Mouse (Mus musculus) forebrain, embryonic 13.5 days (tissue): ENCODE data around the gene Hand2. TPM values are rescaled to one million over a fixed set of nuclear protein-coding genes. Genes with fewer than 3 reads are reported as not detected.
A peak's percentile ranks its signal among the peaks of the same experiment; 100 is the strongest.

ENCODE experiments used
- ATAC-seq: fragments of 200-750 bp; cut with Nextera tagmentation; 2 replicates; pipeline ENCODE4 v1.8.0; 2017
- H3K27ac ChIP-seq: fragments of 300-500 bp; sonication (generic); 2 replicates; pipeline ENCODE4 v1.5.1; 2015; ENCODE audit warnings: inconsistent platforms, mild to moderate bottlenecking, moderate library complexity
- H3K27me3 ChIP-seq: fragments of 300-500 bp; sonication (generic); 2 replicates; pipeline ENCODE4 v1.6.1; 2015; ENCODE audit warnings: mild to moderate bottlenecking, inconsistent platforms
- H3K36me3 ChIP-seq: fragments of 300-500 bp; sonication (generic); 2 replicates; pipeline ENCODE4 v1.6.1; 2015; ENCODE audit warnings: mild to moderate bottlenecking, inconsistent platforms; ENCODE audit not compliant: poor library complexity, severe bottlenecking
- H3K4me1 ChIP-seq: fragments of 300-500 bp; sonication (generic); 2 replicates; pipeline ENCODE4 v1.6.1; 2015; ENCODE audit warnings: inconsistent platforms
- H3K4me2 ChIP-seq: fragments of 300-500 bp; sonication (generic); 2 replicates; pipeline ENCODE4 v1.6.1; 2015; ENCODE audit warnings: inconsistent platforms, mild to moderate bottlenecking, moderate library complexity
- H3K4me3 ChIP-seq: fragments of 300-500 bp; sonication (generic); 2 replicates; pipeline ENCODE4 v1.5.1; 2015; ENCODE audit warnings: mild to moderate bottlenecking, inconsistent platforms
- H3K9ac ChIP-seq: fragments of 300-500 bp; sonication (generic); 2 replicates; pipeline ENCODE4 v1.6.1; 2015; ENCODE audit warnings: mild to moderate bottlenecking, inconsistent platforms
- H3K9me3 ChIP-seq: fragments of 300-500 bp; sonication (generic); replicated peaks from 2 replicates; pipeline ENCODE4 v1.6.1; 2016; ENCODE audit warnings: inconsistent platforms
- WGBS: fragments of 180-500 bp; shearing (Covaris S2); methylation state at CpG from one replicate; pipeline ENCODE4 v1.1.7; 2015; 5-methylcytosine and 5-hydroxymethylcytosine counted together
- polyA plus RNA-seq: library from polyadenylated mRNA; unstranded; fragments of >200 nt; fragmentation: Nextera tagmentation; extraction: Ambion mirVana; gene quantifications from 2 replicates; pipeline ENCODE4 v1.2.1, GENCODE M21; 2015

Gene Hand2
- polyA plus RNA-seq = not detected in 2 replicates

DNA sequence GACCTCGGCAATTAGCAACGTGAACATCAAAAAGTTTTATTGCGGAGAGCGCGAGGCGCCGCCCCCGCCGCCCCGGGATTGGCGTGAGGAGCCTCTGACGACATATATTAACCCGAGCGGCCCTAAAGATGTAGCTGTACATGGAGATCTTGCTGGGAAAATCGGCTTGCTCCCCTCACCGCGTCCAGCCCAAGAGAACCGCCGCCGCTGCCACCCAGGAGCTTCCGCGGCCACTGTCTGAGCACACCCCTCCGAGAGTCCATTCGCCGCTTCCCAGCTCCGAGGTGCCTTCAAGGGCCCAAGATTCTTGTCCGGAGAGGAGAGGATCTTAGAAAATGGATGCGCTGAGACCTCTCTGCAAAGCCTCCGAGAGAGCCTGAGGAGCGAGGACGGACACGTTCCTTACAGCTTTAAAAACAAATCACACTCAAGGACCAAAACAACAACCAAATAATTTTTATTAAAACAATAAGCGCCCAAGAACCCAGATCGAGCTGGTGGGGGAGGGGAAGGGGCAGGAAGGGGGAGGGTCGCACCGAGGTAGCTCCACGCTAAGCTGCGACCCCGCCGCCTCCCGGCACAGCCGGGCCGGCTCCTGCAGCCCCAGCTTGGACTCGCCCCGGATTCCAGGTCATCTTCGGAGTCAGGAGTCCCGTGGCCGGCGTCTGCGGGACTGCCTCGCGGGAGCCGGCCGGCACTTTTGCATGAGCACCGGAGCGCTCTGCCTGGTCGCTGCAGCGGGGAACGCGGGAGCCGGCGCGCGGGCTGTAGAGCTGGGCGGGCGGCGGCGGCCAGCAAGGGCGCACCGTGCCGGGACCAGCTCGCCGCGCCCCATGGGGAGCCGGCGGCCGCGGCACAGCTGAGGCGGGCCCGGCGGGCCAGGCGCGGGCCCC, at the start of gene Hand2:
TSS of gene Hand2 (plus strand) at position 133 of the 893 bp plus-strand sequence.
- ATAC-seq = peak; percentile 67
- H3K36me3 ChIP-seq = no peaks in the 10 kb centered on the region
- H3K9ac ChIP-seq = no peak within 1 kb of the TSS
- H3K27ac ChIP-seq = no peak within 1 kb of the TSS
- peak within 1 kb of the TSS; percentile 61 for H3K4me2 ChIP-seq
- no peaks in the 10 kb centered on the region for H3K9me3 ChIP-seq
- 1% methylated on average over 67 of the region's 83 CpGs for WGBS
- H3K4me1 ChIP-seq = peaks cover 18% of the 10 kb centered on the region
- H3K27me3 ChIP-seq = peaks cover 98% of the 10 kb centered on the region
- peak within 1 kb of the TSS; percentile 38 for H3K4me3 ChIP-seq

GRCm38 (mm10) chr8:57273055-57273454, 47.7 kb upstream of the Hand2 start:
- Histone ChIP-seq H3K4me1 (no peaks in the 10 kb centered on the region), H3K27me3 (no peaks in the 10 kb centered on the region), H3K36me3 (no peaks in the 10 kb centered on the region), H3K4me3 (no peak overlapping the region), H3K27ac (no peak overlapping the region), H3K4me2 (no peak overlapping the region), H3K9me3 (no peaks in the 10 kb centered on the region), H3K9ac (no peak overlapping the region)
- ATAC-seq = no peak
- 71% methylated on average over 3 of the region's 3 CpGs for WGBS

DNA sequence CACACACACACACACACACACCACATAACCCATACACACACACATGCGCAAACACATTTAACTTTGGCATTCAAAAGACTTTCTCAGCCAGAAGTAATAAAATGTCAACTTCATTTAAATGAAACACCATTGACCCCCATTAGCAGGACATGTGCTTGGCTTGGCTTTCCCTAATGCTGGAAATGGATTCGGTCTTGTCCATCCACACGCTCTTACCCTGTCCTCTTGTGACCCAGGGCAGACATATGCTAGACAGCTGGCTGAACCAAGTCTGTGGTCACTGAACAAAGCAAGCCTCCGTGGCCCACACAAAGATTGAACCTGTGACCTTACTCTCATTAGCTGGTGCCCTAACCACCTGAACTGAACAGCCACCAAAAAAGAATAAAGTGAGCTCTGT, 27.3 kb upstream of the Hand2 start:
- Histone ChIP-seq H3K27me3 (no peaks in the 10 kb centered on the region), H3K4me1 (no peaks in the 10 kb centered on the region), H3K9me3 (no peaks in the 10 kb centered on the region), H3K9ac (no peak overlapping the region), H3K4me2 (no peak overlapping the region), H3K27ac (no peak overlapping the region), H3K36me3 (no peaks in the 10 kb centered on the region), H3K4me3 (no peak overlapping the region)
- WGBS = 71% methylated on average over 4 of the region's 4 CpGs
- no peak for ATAC-seq

DNA sequence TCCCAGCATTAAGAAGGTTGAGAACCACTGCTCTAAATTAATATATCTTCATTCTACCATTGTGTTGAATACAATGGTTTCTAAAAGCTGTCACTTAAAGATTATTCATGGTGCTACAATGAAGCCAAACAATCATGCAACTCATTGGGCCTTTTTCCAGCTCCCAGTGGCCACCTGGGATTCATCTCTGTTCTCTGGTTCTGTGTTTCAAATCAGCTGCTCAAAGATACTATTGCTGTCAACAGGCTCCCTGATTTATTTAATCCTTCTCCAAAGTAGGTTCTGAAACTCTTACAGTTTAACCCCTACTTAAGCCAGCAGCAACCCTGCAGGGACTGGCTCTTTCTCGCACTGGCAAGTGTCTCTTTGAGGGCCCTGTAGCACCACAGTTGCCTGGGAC, 17.3 kb upstream of the Hand2 start:
- no peak overlapping the region for H3K4me2 ChIP-seq
- H3K27me3 ChIP-seq = peaks cover 12% of the 10 kb centered on the region
- 50% methylated on average over 1 of the region's 1 CpGs for WGBS
- H3K4me3 ChIP-seq = no peak overlapping the region
- H3K36me3 ChIP-seq = no peaks in the 10 kb centered on the region
- no peak overlapping the region for H3K27ac ChIP-seq
- ATAC-seq = no peak
- H3K4me1 ChIP-seq = no peaks in the 10 kb centered on the region
- no peaks in the 10 kb centered on the region for H3K9me3 ChIP-seq
- no peak overlapping the region for H3K9ac ChIP-seq

- peaks cover 21% of the 10 kb centered on the region for H3K27me3 ChIP-seq
- WGBS = 61% methylated on average over 11 of the region's 11 CpGs
- no peaks in the 10 kb centered on the region for H3K9me3 ChIP-seq
- no peaks in the 10 kb centered on the region for H3K4me1 ChIP-seq
- no peak overlapping the region for H3K9ac ChIP-seq
- no peak overlapping the region for H3K4me3 ChIP-seq
- H3K36me3 ChIP-seq = no peaks in the 10 kb centered on the region
- no peak overlapping the region for H3K27ac ChIP-seq
- ATAC-seq = no peak
- H3K4me2 ChIP-seq = no peak overlapping the region
Measured at GRCm38 (mm10) chr8:57304944-57305343, 15.8 kb upstream of the Hand2 start.

DNA sequence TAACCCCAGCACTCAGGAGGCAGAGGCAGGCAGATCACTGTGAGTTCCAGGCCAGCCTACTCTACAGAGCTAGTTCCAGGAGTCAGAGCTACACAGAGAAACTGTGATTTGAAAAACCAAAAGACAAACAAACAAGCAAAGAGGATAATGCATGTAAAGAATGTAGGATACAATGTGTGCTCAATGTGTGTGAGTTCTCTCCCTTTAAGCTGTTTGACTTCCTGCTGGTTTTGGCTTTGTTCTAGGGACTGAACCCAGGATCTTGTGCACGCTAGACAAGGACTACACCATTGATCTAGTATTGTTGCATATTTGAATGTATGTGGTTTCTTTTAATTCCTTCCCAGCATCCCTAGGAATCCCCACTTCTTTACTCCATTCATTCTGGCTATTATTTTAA, 14.3 kb upstream of the Hand2 start:
- Histone ChIP-seq H3K4me3 (no peak overlapping the region), H3K27me3 (peaks cover 30% of the 10 kb centered on the region), H3K4me1 (no peaks in the 10 kb centered on the region), H3K9me3 (no peaks in the 10 kb centered on the region), H3K36me3 (no peaks in the 10 kb centered on the region), H3K4me2 (no peak overlapping the region), H3K27ac (no peak overlapping the region), H3K9ac (no peak overlapping the region)
- ATAC-seq = no peak
- WGBS = 21% methylated on average over 1 of the region's 1 CpGs

GRCm38 (mm10) chr8:57309844-57310485, 10.8 kb upstream of the Hand2 start:
- H3K4me3 ChIP-seq = no peak overlapping the region
- no peak overlapping the region for H3K9ac ChIP-seq
- no peak for ATAC-seq
- no peak overlapping the region for H3K27ac ChIP-seq
- WGBS = 5% methylated on average over 1 of the region's 1 CpGs
- H3K36me3 ChIP-seq = no peaks in the 10 kb centered on the region
- peaks cover 7% of the 10 kb centered on the region for H3K4me1 ChIP-seq
- peaks cover 64% of the 10 kb centered on the region for H3K27me3 ChIP-seq
- H3K9me3 ChIP-seq = no peaks in the 10 kb centered on the region
- H3K4me2 ChIP-seq = no peak overlapping the region

DNA sequence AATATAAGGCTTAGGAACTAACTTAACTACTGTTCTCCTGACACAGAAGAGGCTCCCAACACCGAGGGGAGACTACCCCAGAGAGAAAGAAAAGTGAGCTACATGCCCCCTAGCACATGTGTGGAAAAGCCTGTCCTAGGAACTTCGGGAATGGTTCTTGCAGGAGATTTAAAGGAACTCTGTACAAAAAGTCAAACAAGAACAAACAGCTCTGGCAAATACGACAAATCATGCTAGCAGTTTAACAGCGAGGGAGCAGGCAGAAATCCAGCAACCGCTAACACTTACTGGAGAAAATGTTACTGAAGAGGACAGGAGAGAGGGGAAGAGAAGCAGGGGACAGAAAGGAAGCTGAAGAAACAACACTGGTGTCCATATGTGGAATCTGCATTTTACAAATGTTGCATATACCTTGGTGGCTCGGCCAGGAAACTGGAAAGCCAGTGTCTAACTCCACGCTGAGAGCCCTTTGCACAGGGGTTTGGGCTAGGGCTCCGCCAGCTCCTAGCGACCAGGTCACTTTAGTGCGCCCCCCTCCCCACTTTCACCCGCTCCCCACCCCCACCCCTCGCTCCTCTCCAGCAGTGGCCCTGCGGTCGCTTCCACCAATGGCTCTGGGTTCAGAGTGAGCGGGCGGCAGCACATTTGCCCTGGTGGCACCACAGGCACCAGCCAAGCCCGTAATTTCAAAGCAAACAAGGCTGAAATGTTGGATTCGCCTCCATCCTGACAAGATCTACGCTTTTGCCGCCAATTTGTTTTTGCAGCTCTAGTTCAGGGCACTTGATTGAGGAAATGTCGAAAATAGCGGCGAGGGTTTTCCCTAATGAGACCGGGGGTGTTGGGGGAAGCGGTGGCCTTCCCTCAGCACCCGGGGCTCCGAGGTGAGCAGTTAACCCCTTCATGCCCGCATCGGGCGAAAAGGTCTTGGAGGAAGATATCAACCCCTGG, 8.5 kb upstream of the Hand2 start:
- Histone ChIP-seq H3K27me3 (peaks cover 86% of the 10 kb centered on the region), H3K4me1 (peaks cover 7% of the 10 kb centered on the region), H3K9ac (no peak overlapping the region), H3K4me3 (peak overlapping the region; percentile 15), H3K4me2 (peak overlapping the region; percentile 42), H3K9me3 (no peaks in the 10 kb centered on the region), H3K36me3 (no peaks in the 10 kb centered on the region), H3K27ac (no peak overlapping the region)
- WGBS = under 1% methylated on average over 30 of the region's 30 CpGs
- ATAC-seq = peak; percentile 60; the same call in 1 of the 2 replicates

DNA sequence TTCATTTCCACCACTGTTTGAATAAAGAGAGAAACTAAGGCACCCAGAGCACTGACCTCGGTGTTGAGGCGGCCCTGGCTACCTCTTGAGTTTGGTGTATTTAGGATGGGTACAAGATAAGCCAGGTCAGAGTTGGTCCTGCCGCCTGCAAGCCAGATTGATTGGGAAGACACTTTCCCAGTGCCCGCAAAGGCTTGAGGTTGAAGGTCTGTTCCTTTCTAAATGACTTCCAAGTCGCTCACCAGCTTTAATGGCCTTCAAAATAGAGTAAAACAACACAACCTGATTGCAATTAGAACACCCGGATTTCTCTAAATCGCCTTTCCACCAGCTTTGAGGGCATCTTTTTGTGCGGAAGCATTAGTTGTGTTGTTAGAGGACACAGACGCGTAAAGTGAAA, 7.2 kb upstream of the Hand2 start:
- Histone ChIP-seq H3K4me2 (no peak overlapping the region), H3K27ac (no peak overlapping the region), H3K9me3 (no peaks in the 10 kb centered on the region), H3K36me3 (no peaks in the 10 kb centered on the region), H3K27me3 (peaks cover 87% of the 10 kb centered on the region), H3K4me3 (no peak overlapping the region), H3K4me1 (peaks cover 7% of the 10 kb centered on the region), H3K9ac (no peak overlapping the region)
- 2% methylated on average over 10 of the region's 10 CpGs for WGBS
- no peak for ATAC-seq

DNA sequence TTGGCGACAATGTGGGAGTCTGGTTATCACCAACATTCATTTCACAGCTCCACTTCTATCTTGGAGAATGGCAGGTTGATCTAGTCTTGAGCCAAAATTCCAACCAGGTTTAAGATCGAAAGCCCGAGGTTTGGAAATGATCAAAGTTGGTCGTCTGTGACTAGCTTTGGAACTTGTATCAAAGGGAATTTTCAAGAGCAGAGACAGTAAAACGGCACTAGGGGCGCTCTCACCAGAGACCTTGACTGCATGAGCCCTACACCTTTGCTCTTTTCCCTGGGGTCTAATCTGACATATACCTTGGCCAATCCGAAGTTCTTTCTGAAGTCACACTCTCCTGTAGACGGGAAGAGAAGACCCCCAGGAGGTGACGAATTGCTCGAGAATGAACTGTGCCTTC, 6.6 kb upstream of the Hand2 start:
- Histone ChIP-seq H3K4me2 (no peak overlapping the region), H3K27me3 (peaks cover 87% of the 10 kb centered on the region), H3K4me3 (no peak overlapping the region), H3K36me3 (no peaks in the 10 kb centered on the region), H3K4me1 (peaks cover 7% of the 10 kb centered on the region), H3K9me3 (no peaks in the 10 kb centered on the region), H3K27ac (no peak overlapping the region), H3K9ac (no peak overlapping the region)
- ATAC-seq = no peak
- 1% methylated on average over 10 of the region's 10 CpGs for WGBS

GRCm38 (mm10) chr8:57315471-57315870, 5.3 kb upstream of the Hand2 start:
- Histone ChIP-seq H3K36me3 (no peaks in the 10 kb centered on the region), H3K27ac (no peak overlapping the region), H3K9me3 (no peaks in the 10 kb centered on the region), H3K4me1 (peaks cover 7% of the 10 kb centered on the region), H3K9ac (no peak overlapping the region), H3K4me3 (no peak overlapping the region), H3K4me2 (no peak overlapping the region), H3K27me3 (peaks cover 94% of the 10 kb centered on the region)
- no peak for ATAC-seq
- 4% methylated on average over 3 of the region's 3 CpGs for WGBS

- Histone ChIP-seq H3K9ac (no peak overlapping the region), H3K4me3 (no peak overlapping the region)
- no peak for ATAC-seq
Measured at GRCm38 (mm10) chr8:57317107-57317506, 3.7 kb upstream of the Hand2 start.

More at GRCm38 (mm10) chr8:57317107-57317506, 3.7 kb upstream of the Hand2 start:
- Histone ChIP-seq H3K36me3 (no peaks in the 10 kb centered on the region), H3K4me1 (peaks cover 24% of the 10 kb centered on the region), H3K27me3 (peaks cover 98% of the 10 kb centered on the region), H3K9me3 (no peaks in the 10 kb centered on the region), H3K27ac (no peak overlapping the region), H3K4me2 (no peak overlapping the region)
